Mouse (Mus musculus): Measurements from ENCODE around the gene Ccdc134. TPM values are rescaled to one million over a fixed set of nuclear protein-coding genes. Genes with fewer than 3 reads are reported as not detected.

Ccdc134 gene
- polyA plus RNA-seq, 1 experiment from 2014 or later = 10.6 TPM

GRCm38 (mm10) chr15:82165332-82166239, 37.9 kb downstream of the Ccdc134 start:
- H3K27me3 ChIP-seq (replicated peaks; ENCODE audit: control insufficient read depth, insufficient read depth, low read length) = no peaks in the 10 kb centered on the region
- H3K36me3 ChIP-seq (ENCODE audit: control insufficient read depth, insufficient read depth, low read length) = peaks cover 6% of the 10 kb centered on the region; the same call in 1 of the 2 replicates
- H3K4me1 ChIP-seq (ENCODE audit: control insufficient read depth, insufficient read depth, low read depth, low read length) = peaks cover 35% of the 10 kb centered on the region
- no peaks in the 10 kb centered on the region for H3K9me3 ChIP-seq (ENCODE audit: control insufficient read depth, low read length)
- H3K4me3 ChIP-seq (ENCODE audit: low read length) = no peak overlapping the region
- 0 out of 2 replicates have a peak, but pooled peaks have one; percentile 28 for ATAC-seq
- no peak overlapping the region for H3K27ac ChIP-seq (ENCODE audit: low read depth, low read length)
- no peak overlapping the region for H3K4me2 ChIP-seq (ENCODE audit: low read length)
- no peak overlapping the region for H3K9ac ChIP-seq (ENCODE audit: low read depth, low read length)
- WGBS = 53% methylated on average over 8 of the region's 8 CpGs

- Histone ChIP-seq H3K27ac (ENCODE audit: low read depth, low read length) (peak overlapping the region; percentile 48; the same call in 1 of the 2 replicates), H3K9ac (ENCODE audit: low read depth, low read length) (peak overlapping the region; percentile 8; the same call in 1 of the 2 replicates), H3K36me3 (ENCODE audit: control insufficient read depth, insufficient read depth, low read length) (peaks cover 11% of the 10 kb centered on the region; the same call in 1 of the 2 replicates), H3K4me3 (ENCODE audit: low read length) (no peak overlapping the region), H3K4me2 (ENCODE audit: low read length) (no peak overlapping the region), H3K27me3 (replicated peaks; ENCODE audit: control insufficient read depth, insufficient read depth, low read length) (no peaks in the 10 kb centered on the region), H3K4me1 (ENCODE audit: control insufficient read depth, insufficient read depth, low read depth, low read length) (peaks cover 33% of the 10 kb centered on the region), H3K9me3 (ENCODE audit: control insufficient read depth, low read length) (no peaks in the 10 kb centered on the region)
- ATAC-seq = no peak
- WGBS = 50% methylated on average over 22 of the region's 22 CpGs
Measured at GRCm38 (mm10) chr15:82166240-82167100, 38.7 kb downstream of the Ccdc134 start.

- Histone ChIP-seq H3K4me2 (ENCODE audit: low read length) (no peak overlapping the region), H3K27ac (ENCODE audit: low read depth, low read length) (no peak overlapping the region), H3K9me3 (ENCODE audit: control insufficient read depth, low read length) (no peaks in the 10 kb centered on the region), H3K27me3 (replicated peaks; ENCODE audit: control insufficient read depth, insufficient read depth, low read length) (no peaks in the 10 kb centered on the region), H3K4me3 (ENCODE audit: low read length) (no peak overlapping the region), H3K36me3 (ENCODE audit: control insufficient read depth, insufficient read depth, low read length) (peaks cover 11% of the 10 kb centered on the region; the same call in 1 of the 2 replicates), H3K4me1 (ENCODE audit: control insufficient read depth, insufficient read depth, low read depth, low read length) (peaks cover 33% of the 10 kb centered on the region), H3K9ac (ENCODE audit: low read depth, low read length) (no peak overlapping the region)
- WGBS = 58% methylated on average over 23 of the region's 23 CpGs
- ATAC-seq = no peak
Measured at GRCm38 (mm10) chr15:82167201-82168168, 39.8 kb downstream of the Ccdc134 start.

- Histone ChIP-seq H3K9ac (ENCODE audit: low read depth, low read length) (no peak overlapping the region), H3K4me1 (ENCODE audit: control insufficient read depth, insufficient read depth, low read depth, low read length) (peaks cover 25% of the 10 kb centered on the region), H3K4me3 (ENCODE audit: low read length) (no peak overlapping the region), H3K27me3 (replicated peaks; ENCODE audit: control insufficient read depth, insufficient read depth, low read length) (no peaks in the 10 kb centered on the region), H3K27ac (ENCODE audit: low read depth, low read length) (peak overlapping the region; percentile 69), H3K9me3 (ENCODE audit: control insufficient read depth, low read length) (no peaks in the 10 kb centered on the region), H3K4me2 (ENCODE audit: low read length) (no peak overlapping the region), H3K36me3 (ENCODE audit: control insufficient read depth, insufficient read depth, low read length) (peaks cover 30% of the 10 kb centered on the region)
- no peak for ATAC-seq
- 81% methylated on average over 5 of the region's 5 CpGs for WGBS
Measured at GRCm38 (mm10) chr15:82169671-82170070, 41.9 kb downstream of the Ccdc134 start.

DNA sequence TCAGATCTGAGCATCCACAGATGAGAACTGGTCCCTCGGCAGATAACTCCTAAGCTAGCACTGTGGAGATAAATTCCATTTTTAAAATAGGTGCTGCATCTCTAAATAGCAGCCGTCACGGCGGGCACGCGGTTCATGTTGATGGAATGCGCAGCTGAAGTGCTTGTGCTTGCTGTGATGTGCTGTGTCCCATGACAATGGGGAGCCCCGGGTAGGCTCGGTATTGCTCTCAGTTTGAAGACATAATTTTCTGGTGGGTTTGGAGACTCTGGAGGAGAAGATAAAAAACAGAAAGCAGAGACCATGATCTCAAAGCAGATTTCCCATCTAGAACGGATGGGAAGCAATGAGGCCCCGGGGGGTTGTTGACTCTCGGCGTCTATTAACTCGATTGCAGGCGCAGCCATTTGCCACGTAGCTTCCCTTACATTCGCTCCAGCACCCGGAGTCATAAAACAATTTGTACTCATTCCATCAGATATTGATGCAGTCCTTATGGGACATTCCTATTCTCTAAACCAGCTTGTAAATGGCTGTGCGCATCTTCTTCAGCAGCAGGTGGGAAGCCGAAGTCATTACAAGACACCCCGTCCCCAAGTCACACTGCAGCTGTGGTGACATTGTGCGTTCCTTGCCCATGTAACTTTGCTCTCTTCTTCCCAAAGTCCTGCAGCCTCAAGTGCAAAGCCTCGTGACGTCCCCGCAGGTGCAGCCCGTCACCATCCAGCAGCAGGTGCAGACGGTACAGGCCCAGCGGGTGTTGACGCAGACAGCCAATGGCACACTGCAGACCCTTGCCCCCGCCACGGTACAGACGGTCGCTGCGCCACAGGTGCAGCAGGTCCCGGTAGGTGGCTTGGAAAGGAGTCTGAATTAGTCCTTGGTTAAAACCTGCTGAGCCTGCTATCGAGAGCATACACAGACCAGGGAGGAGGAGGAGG, 43.0 kb downstream of the Ccdc134 start:
- H3K36me3 ChIP-seq (ENCODE audit: control insufficient read depth, insufficient read depth, low read length) = peaks cover 39% of the 10 kb centered on the region

DNA sequence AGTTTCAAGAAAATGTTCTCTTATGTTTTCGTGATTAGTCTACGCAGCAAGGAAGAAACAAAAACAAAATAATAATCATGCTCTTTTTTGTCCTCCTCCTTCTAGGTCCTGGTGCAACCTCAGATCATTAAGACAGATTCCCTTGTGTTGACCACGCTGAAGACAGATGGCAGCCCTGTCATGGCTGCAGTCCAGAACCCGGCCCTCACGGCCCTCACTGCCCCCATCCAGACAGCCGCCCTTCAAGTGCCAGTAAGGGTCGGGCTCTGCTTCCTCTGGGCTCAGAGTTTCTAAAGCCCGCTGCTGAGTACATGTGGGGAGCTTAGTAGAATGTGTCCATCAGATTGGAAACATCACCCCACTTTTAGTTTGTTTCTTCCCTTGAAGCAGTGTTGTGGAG, 44.9 kb downstream of the Ccdc134 start:
- H3K27ac ChIP-seq (ENCODE audit: low read depth, low read length) = 0 out of 2 replicates have a peak overlapping the region, but pooled peaks have one; percentile 9
- no peaks in the 10 kb centered on the region for H3K9me3 ChIP-seq (ENCODE audit: control insufficient read depth, low read length)
- H3K4me1 ChIP-seq (ENCODE audit: control insufficient read depth, insufficient read depth, low read depth, low read length) = peaks cover 8% of the 10 kb centered on the region
- H3K36me3 ChIP-seq (ENCODE audit: control insufficient read depth, insufficient read depth, low read length) = peaks cover 51% of the 10 kb centered on the region
- no peak overlapping the region for H3K4me2 ChIP-seq (ENCODE audit: low read length)
- 74% methylated on average over 8 of the region's 8 CpGs for WGBS
- H3K9ac ChIP-seq (ENCODE audit: low read depth, low read length) = no peak overlapping the region
- no peaks in the 10 kb centered on the region for H3K27me3 ChIP-seq (replicated peaks; ENCODE audit: control insufficient read depth, insufficient read depth, low read length)
- no peak overlapping the region for H3K4me3 ChIP-seq (ENCODE audit: low read length)
- no peak for ATAC-seq

More for the DNA sequence above, 43.0 kb downstream of the Ccdc134 start:
- 68% methylated on average over 36 of the region's 36 CpGs for WGBS
- Histone ChIP-seq H3K9ac (ENCODE audit: low read depth, low read length) (no peak overlapping the region), H3K27me3 (replicated peaks; ENCODE audit: control insufficient read depth, insufficient read depth, low read length) (no peaks in the 10 kb centered on the region), H3K4me3 (ENCODE audit: low read length) (no peak overlapping the region), H3K27ac (ENCODE audit: low read depth, low read length) (peak overlapping the region; percentile 69), H3K9me3 (ENCODE audit: control insufficient read depth, low read length) (no peaks in the 10 kb centered on the region), H3K4me1 (ENCODE audit: control insufficient read depth, insufficient read depth, low read depth, low read length) (peaks cover 23% of the 10 kb centered on the region), H3K4me2 (ENCODE audit: low read length) (no peak overlapping the region)
- ATAC-seq = peak; percentile 45

- no peaks in the 10 kb centered on the region for H3K27me3 ChIP-seq (replicated peaks; ENCODE audit: control insufficient read depth, insufficient read depth, low read length)
- peaks cover 71% of the 10 kb centered on the region for H3K36me3 ChIP-seq (ENCODE audit: control insufficient read depth, insufficient read depth, low read length)
- H3K4me2 ChIP-seq (ENCODE audit: low read length) = no peak overlapping the region
- no peak overlapping the region for H3K27ac ChIP-seq (ENCODE audit: low read depth, low read length)
- H3K9me3 ChIP-seq (ENCODE audit: control insufficient read depth, low read length) = no peaks in the 10 kb centered on the region
- H3K9ac ChIP-seq (ENCODE audit: low read depth, low read length) = no peak overlapping the region
- WGBS = 94% methylated on average over 9 of the region's 9 CpGs
- H3K4me1 ChIP-seq (ENCODE audit: control insufficient read depth, insufficient read depth, low read depth, low read length) = peaks cover 5% of the 10 kb centered on the region
- no peak for ATAC-seq
- H3K4me3 ChIP-seq (ENCODE audit: low read length) = no peak overlapping the region
Measured at GRCm38 (mm10) chr15:82175091-82175490, 47.4 kb downstream of the Ccdc134 start.
